In the genomic region with DNA sequence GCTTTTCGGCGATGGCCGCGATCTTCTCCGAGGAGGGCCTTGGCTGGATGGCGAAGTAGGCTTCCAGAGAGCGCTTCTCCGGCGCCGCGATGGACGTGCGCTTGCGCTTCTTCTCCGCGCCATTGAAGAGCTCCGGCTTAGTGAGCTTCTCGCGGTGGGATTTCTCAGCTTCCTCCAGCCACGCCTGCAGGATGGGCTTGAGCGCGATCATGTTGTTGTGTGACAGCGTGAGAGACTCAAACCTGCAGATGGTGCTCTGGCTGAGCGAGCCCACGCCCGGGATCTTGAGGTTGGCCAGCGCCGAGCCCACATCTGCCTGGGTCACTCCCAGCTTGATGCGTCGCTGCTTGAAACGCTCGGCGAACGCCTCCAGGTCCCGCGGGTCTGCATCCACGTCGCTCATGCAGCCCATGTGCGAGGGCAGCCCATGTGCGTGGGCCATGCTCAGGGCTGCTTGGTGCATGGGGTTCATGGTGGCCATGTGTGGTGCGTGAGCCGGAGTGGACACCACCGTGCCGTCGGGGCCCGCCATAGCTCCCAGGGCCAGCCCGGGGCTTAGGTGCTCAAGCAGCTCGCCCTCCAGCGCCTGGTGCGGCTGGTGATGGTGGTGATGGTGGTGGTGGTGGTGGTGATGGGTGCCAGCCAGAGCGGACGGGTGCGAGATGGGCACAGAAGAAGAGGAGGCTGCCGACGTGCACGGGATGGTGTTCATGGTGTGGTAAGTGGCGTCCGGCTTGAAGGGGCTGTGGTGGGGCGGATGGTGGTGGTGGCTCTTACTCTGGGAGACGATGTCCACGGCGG, we compare ENCODE assay signal across 10 mouse cellular contexts. TPM values are rescaled to one million over a fixed set of nuclear protein-coding genes. Genes with fewer than 3 reads are reported as not detected.
DNase-seq lines count a peak whose midpoint lies in the region; ATAC-seq and TF ChIP-seq lines count a peak whose summit lies in the region.
"Had no signal": no experiment of that assay in that cellular context is flagged by ENCODE, and none has a peak within 500 bp of the region (broad histone marks: within the 10 kb centered on the region; RNA-seq: fewer than 3 reads in every experiment).

No protein-coding gene starts in this region.

- no peak for DNase-seq in hindbrain, postnatal 0 days (ENCODE audit: low spot score)
- peak; percentile 54 for DNase-seq in retina, embryonic 14.5 days (ENCODE audit: low spot score)
- DNase-seq in spleen, postnatal 10 days (ENCODE audit: low spot score in 2 of 2): no peak
- DNase-seq in adrenal gland, postnatal 14 days: no peak

- no peak for TF ChIP-seq CTCF in hindbrain, postnatal 0 days (IDR thresholded peaks at IDR 0.05; ENCODE audit: low read depth)

- H3K27ac ChIP-seq in embryonic facial prominence, embryonic 13.5 days: no peak overlapping the region
- H3K27ac ChIP-seq in hindbrain, postnatal 0 days: no peak overlapping the region
- H3K27ac ChIP-seq: liver, embryonic 12.5 days had no signal

- H3K4me1 ChIP-seq in megakaryocyte, embryonic 14.5 days: peaks cover 24% of the 10 kb centered on the region; the same call in 1 of the 2 replicates
- peaks cover 36% of the 10 kb centered on the region for H3K4me1 ChIP-seq in embryonic facial prominence, embryonic 13.5 days
- 0 out of 2 replicates have a peak, but pooled peaks cover 3% of the 10 kb centered on the region for H3K4me1 ChIP-seq in hindbrain, postnatal 0 days (ENCODE audit: insufficient read depth, low read length)

- under 1% methylated on average over 62 of the region's 62 CpGs for WGBS in embryonic facial prominence, embryonic 13.5 days
- under 1% methylated on average over 62 of the region's 62 CpGs for WGBS in hindbrain, postnatal 0 days

- H3K9ac ChIP-seq in embryonic facial prominence, embryonic 13.5 days: no peak overlapping the region
- H3K9ac ChIP-seq in hindbrain, postnatal 0 days (replicated peaks; ENCODE audit: low read length): no peak overlapping the region; the same call in 1 of the 2 replicates
- H3K9ac ChIP-seq: liver, embryonic 12.5 days had no signal

- H3K4me2 ChIP-seq in embryonic facial prominence, embryonic 13.5 days: peak overlapping the region; percentile 76
- H3K4me2 ChIP-seq in hindbrain, postnatal 0 days (ENCODE audit: low read depth, low read length): peak overlapping the region; percentile 77

- H3K27me3 ChIP-seq in megakaryocyte, embryonic 14.5 days (replicated peaks): peaks cover 54% of the 10 kb centered on the region
- H3K27me3 ChIP-seq in embryonic facial prominence, embryonic 13.5 days: peaks cover 89% of the 10 kb centered on the region
- H3K27me3 ChIP-seq in hindbrain, postnatal 0 days (ENCODE audit: insufficient read depth, low read length): peaks cover 76% of the 10 kb centered on the region

- peaks cover 6% of the 10 kb centered on the region; the same call in 1 of the 2 replicates for H3K9me3 ChIP-seq in megakaryocyte, embryonic 14.5 days
- H3K9me3 ChIP-seq in embryonic facial prominence, embryonic 13.5 days: no peaks in the 10 kb centered on the region
- H3K9me3 ChIP-seq in hindbrain, postnatal 0 days (ENCODE audit: low read length): no peaks in the 10 kb centered on the region
- H3K9me3 ChIP-seq: liver, embryonic 12.5 days had no signal

- no peak for ATAC-seq in megakaryocyte, adult 5-6 weeks (ENCODE audit: poor library complexity, severe bottlenecking)
- ATAC-seq in embryonic facial prominence, embryonic 13.5 days (ENCODE audit: insufficient number of reproducible peaks, insufficient read depth, low FRiP score, low TSS enrichment, low read depth): no peak
- 0 out of 2 replicates have a peak, but pooled peaks have one; percentile 22 for ATAC-seq in hindbrain, postnatal 0 days
- ATAC-seq: liver, embryonic 12.5 days had no signal

- peak overlapping the region; percentile 56 for H3K4me3 ChIP-seq in megakaryocyte, embryonic 14.5 days (replicated peaks)
- peak overlapping the region; percentile 47 for H3K4me3 ChIP-seq in embryonic facial prominence, embryonic 13.5 days
- H3K4me3 ChIP-seq in hindbrain, postnatal 0 days (ENCODE audit: low read length): peak overlapping the region; percentile 49

- H3K36me3 ChIP-seq in megakaryocyte, embryonic 14.5 days (replicated peaks; ENCODE audit: low read length): no peaks in the 10 kb centered on the region
- no peaks in the 10 kb centered on the region for H3K36me3 ChIP-seq in embryonic facial prominence, embryonic 13.5 days
- H3K36me3 ChIP-seq in hindbrain, postnatal 0 days (ENCODE audit: insufficient read depth, low read length): no peaks in the 10 kb centered on the region
- H3K36me3 ChIP-seq: liver, embryonic 12.5 days had no signal

RNA-seq across cellular contexts. Expression of a gene that starts 1.4 kb away (rescaled TPM):
- not detected in 2 replicates for polyA plus RNA-seq in megakaryocyte, embryonic 14.5 days (2012; ENCODE audit: insufficient read depth, low replicate concordance)
- total RNA-seq in megakaryocyte, adult 5-6 weeks (2015): not detected in 2 replicates
- total RNA-seq in megakaryocyte, adult 5-6 weeks (2017): not detected in 2 replicates
- 0.08 TPM in 1 of 2 replicates, not detected in the other for polyA plus RNA-seq in embryonic facial prominence, embryonic 13.5 days (2015; fragmentation: Nextera tagmentation; extraction: Ambion mirVana)
- total RNA-seq in hindbrain, postnatal 0 days (2014; rRNA removed): 3.9 and 7.8 TPM in 2 replicates
- polyA plus RNA-seq in hindbrain, postnatal 0 days (2015; fragmentation: Nextera tagmentation; extraction: Ambion mirVana): 2.7 and 3.3 TPM in 2 replicates
- not detected in 2 replicates for total RNA-seq in adrenal gland, postnatal 14 days (2021)
- total RNA-seq: common myeloid progenitor, adult 5-6 weeks; heart, adult 8-10 months had no signal
- polyA plus RNA-seq: liver, embryonic 12.5 days had no signal
